Mouse (Mus musculus) central nervous system, embryonic 14 days (tissue): ENCODE measurements around the gene Igsf11. TPM values are rescaled to one million over a fixed set of nuclear protein-coding genes. Genes with fewer than 3 reads are reported as not detected.

Experiments used
- polyA plus RNA-seq: library from polyadenylated mRNA; depleted of rRNA; stranded (reverse); fragments of >200 nt; gene quantifications from 2 replicates; pipeline ENCODE4 v1.2.3, GENCODE M21; 2012; rRNA removed

The Igsf11 gene
- 5.6 and 6.2 TPM in 2 replicates for polyA plus RNA-seq

GRCm38 (mm10) chr16:38892371-38892770 lies at the start of gene Igsf11:
Gene Igsf11, plus strand, starts transcription at chr16:38892671.

Other genes starting within 250 kb of the Igsf11 start
- 4.4 and 7.2 TPM in 2 replicates for gene Arhgap31, start 179.4 kb upstream of the Igsf11 start, polyA plus RNA-seq
- gene B4galt4, start 150.4 kb upstream of the Igsf11 start, polyA plus RNA-seq = 15.5 and 17.8 TPM in 2 replicates
- gene Upk1b, start 92.3 kb upstream of the Igsf11 start, polyA plus RNA-seq = 0.37 and 2.9 TPM in 2 replicates
- not detected in 2 replicates for gene 4930435E12Rik, start 63.9 kb upstream of the Igsf11 start, polyA plus RNA-seq